Mouse (Mus musculus) layer of hippocampus, adult 8-10 months (tissue): Measurements from ENCODE around the gene Platr17. TPM values are rescaled to one million over a fixed set of nuclear protein-coding genes. Genes with fewer than 3 reads are reported as not detected.

Experiments used
- microRNA-seq, 2 experiments: library from miRNA; unstranded; fragments of <30 nt; microRNA quantifications; one replicate each; pipeline ENCODE4 v1.2.0; 2022
- total RNA-seq, 4 experiments: library from RNA; stranded (reverse); gene quantifications; 2 replicates each; pipeline ENCODE4 v1.2.4; 2022

Platr17 gene
- total RNA-seq, 4 experiments from 2014 or later = 1.4 to 1.8 TPM; not detected in 2

Small RNAs within 50 kb of the gene (microRNA-seq; reads per million reads assigned to microRNA genes)
- gene Gm27740 = 0 reads per million in 2 experiments

Other genes starting within 250 kb of the Platr17 start
- gene Hnrnpm, start 218.3 kb upstream of the Platr17 start, total RNA-seq = 100 to 1,000 TPM; 131 to 157 (median 141) TPM
- gene March2, start 186.5 kb upstream of the Platr17 start, total RNA-seq = 10 to 100 TPM; 73.7 to 87.2 (median 80.7) TPM
- gene Rab11b, start 144.6 kb upstream of the Platr17 start, total RNA-seq = 100 to 1,000 TPM; 272 to 320 (median 292) TPM
- gene Angptl4, start 123.3 kb upstream of the Platr17 start, total RNA-seq = 1 to 10 TPM; 1.7 to 3.0 (median 2.2) TPM
- gene Kank3, start 94.6 kb upstream of the Platr17 start, total RNA-seq = 10 to 100 TPM; 26.9 to 41.2 (median 31.4) TPM
- gene Rps28, start 80.6 kb upstream of the Platr17 start, total RNA-seq = 100 to 1,000 TPM; 686 to 890 (median 782) TPM
- 100 to 1,000 TPM; 196 to 215 (median 203) TPM for gene Ndufa7, start 80.6 kb upstream of the Platr17 start, total RNA-seq
- 10 to 100 TPM; 22.8 to 26.0 (median 25.1) TPM for gene Cd320, start 62.0 kb upstream of the Platr17 start, total RNA-seq
- not detected for gene Gm7029, start 31.3 kb upstream of the Platr17 start, total RNA-seq
- gene Kifc1, start 14.5 kb upstream of the Platr17 start, total RNA-seq = 1 to 10 TPM; 1.9 to 2.6 (median 2.5) TPM
- gene Daxx, start 4.3 kb downstream of the Platr17 start, total RNA-seq = 10 to 100 TPM; 24.2 to 27.1 (median 26.1) TPM
- gene Tapbp, start 10.8 kb downstream of the Platr17 start, total RNA-seq = 10 to 100 TPM; 39.9 to 87.4 (median 58.2) TPM
- 10 to 100 TPM; 28.8 to 36.0 (median 32.5) TPM for gene Zbtb22, start 10.8 kb downstream of the Platr17 start, total RNA-seq
- gene Rgl2, start 24.4 kb downstream of the Platr17 start, total RNA-seq = 10 to 100 TPM; 64.3 to 90.9 (median 81.8) TPM
- 10 to 100 TPM; 68.7 to 93.1 (median 76.1) TPM for gene Pfdn6, start 35.2 kb downstream of the Platr17 start, total RNA-seq
- 10 to 100 TPM; 13.2 to 17.4 (median 14.9) TPM for gene Wdr46, start 35.5 kb downstream of the Platr17 start, total RNA-seq
- 1 to 10 TPM; 4.7 to 7.4 (median 6.9) TPM for gene B3galt4, start 46.4 kb downstream of the Platr17 start, total RNA-seq
- gene Vps52, start 50.7 kb downstream of the Platr17 start, total RNA-seq = 10 to 100 TPM; 81.4 to 91.3 (median 81.9) TPM
- 100 to 1,000 TPM; 273 to 401 (median 339) TPM for gene Rps18, start 50.9 kb downstream of the Platr17 start, total RNA-seq
- gene H2-K1, start 95.2 kb downstream of the Platr17 start, total RNA-seq = 100 to 1,000 TPM in 1 of 4 experiments, 10 to 100 TPM in 3; 29.6 to 138 (median 63.9) TPM
- gene Ring1, start 119.5 kb downstream of the Platr17 start, total RNA-seq = 10 to 100 TPM; 34.8 to 44.1 (median 42.7) TPM
- 10 to 100 TPM; 57.9 to 62.2 (median 58.3) TPM for gene H2-Ke6, start 122.9 kb downstream of the Platr17 start, total RNA-seq
- 100 to 1,000 TPM in 1 of 4 experiments, 10 to 100 TPM in 3; 77.1 to 106 (median 92.6) TPM for gene Slc39a7, start 126.5 kb downstream of the Platr17 start, total RNA-seq
- gene Rxrb, start 126.7 kb downstream of the Platr17 start, total RNA-seq = 10 to 100 TPM; 70.8 to 85.4 (median 78.0) TPM
- gene Col11a2, start 134.3 kb downstream of the Platr17 start, total RNA-seq = 10 to 100 TPM; 22.6 to 30.2 (median 27.5) TPM
- gene H2-Oa, start 187.2 kb downstream of the Platr17 start, total RNA-seq = 1 to 10 TPM in 2 of 4 experiments, not detected in 2; 2.6 to 3.6 TPM
- 10 to 100 TPM; 31.5 to 37.7 (median 34.2) TPM for gene H2-DMa, start 214.4 kb downstream of the Platr17 start, total RNA-seq
- 100 to 1,000 TPM; 190 to 204 (median 197) TPM for gene Brd2, start 217.5 kb downstream of the Platr17 start, total RNA-seq
- gene H2-DMb2, start 238.2 kb downstream of the Platr17 start, total RNA-seq = 1 to 10 TPM in 2 of 4 experiments, under 1 TPM in 2; 0.51 to 3.5 (median 2.1) TPM
- 1 to 10 TPM; 3.4 to 9.7 (median 6.0) TPM for gene H2-DMb1, start 247.9 kb downstream of the Platr17 start, total RNA-seq